9 mouse cellular contexts compared by ENCODE assay signal in genomic region chr6:140924319-140924981, GRCm38 (mm10).
DNase-seq lines count a peak whose midpoint lies in the region; ATAC-seq and TF ChIP-seq lines count a peak whose summit lies in the region.
"Had no signal": no experiment of that assay in that cellular context is flagged by ENCODE, and none has a peak within 500 bp of the region (broad histone marks: within the 10 kb centered on the region; RNA-seq: fewer than 3 reads in every experiment).

No protein-coding gene starts in this region.

- no peak overlapping the region for H3K9ac ChIP-seq in forebrain, embryonic 16.5 days (replicated peaks; ENCODE audit: low read depth, low read length)
- no peak overlapping the region for H3K9ac ChIP-seq in limb, embryonic 14.5 days (ENCODE audit: low read depth, low read length, severe bottlenecking)
- H3K9ac ChIP-seq in neural tube, embryonic 12.5 days = no peak overlapping the region
- H3K9ac ChIP-seq: limb, embryonic 13.5 days had no signal

- no peaks in the 10 kb centered on the region for H3K27me3 ChIP-seq in forebrain, embryonic 16.5 days (replicated peaks; ENCODE audit: control insufficient read depth, insufficient read depth, low read length)
- no peaks in the 10 kb centered on the region for H3K27me3 ChIP-seq in kidney, adult 2 months (replicated peaks; ENCODE audit: control insufficient read depth, insufficient read depth, low read length)
- no peaks in the 10 kb centered on the region for H3K27me3 ChIP-seq in limb, embryonic 14.5 days (ENCODE audit: control insufficient read depth, insufficient read depth, low read length)
- H3K27me3 ChIP-seq in neural tube, embryonic 12.5 days (replicated peaks) = no peaks in the 10 kb centered on the region
- H3K27me3 ChIP-seq: limb, embryonic 13.5 days had no signal

- no peaks in the 10 kb centered on the region for H3K9me3 ChIP-seq in forebrain, embryonic 16.5 days (ENCODE audit: control insufficient read depth, low read length)
- H3K9me3 ChIP-seq in limb, embryonic 14.5 days (ENCODE audit: control insufficient read depth, low read length) = no peaks in the 10 kb centered on the region
- no peaks in the 10 kb centered on the region for H3K9me3 ChIP-seq in neural tube, embryonic 12.5 days
- H3K9me3 ChIP-seq: limb, embryonic 13.5 days had no signal

- ATAC-seq in forebrain, embryonic 16.5 days = peak; percentile 75; the same call in 1 of the 2 replicates
- no peak for ATAC-seq in limb, embryonic 14.5 days (ENCODE audit: low FRiP score, low read depth)
- ATAC-seq in neural tube, embryonic 12.5 days (ENCODE audit: low FRiP score, low read depth) = peak; percentile 57; the same call in 1 of the 2 replicates
- ATAC-seq in megakaryocyte-erythroid progenitor cell, adult 5-6 weeks (replicated peaks; ENCODE audit: low FRiP score, low TSS enrichment, poor library complexity, severe bottlenecking) = no peak

- 46% methylated on average over 12 of the region's 12 CpGs for WGBS in forebrain, embryonic 16.5 days
- 49% methylated on average over 12 of the region's 12 CpGs for WGBS in kidney, adult 2 months
- 62% methylated on average over 12 of the region's 12 CpGs for WGBS in limb, embryonic 14.5 days
- WGBS in neural tube, embryonic 12.5 days = 57% methylated on average over 12 of the region's 12 CpGs

- H3K4me1 ChIP-seq in forebrain, embryonic 16.5 days (replicated peaks; ENCODE audit: control insufficient read depth, insufficient read depth, low read length) = peaks cover 3% of the 10 kb centered on the region
- H3K4me1 ChIP-seq in kidney, adult 2 months (ENCODE audit: control insufficient read depth, insufficient read depth, low read length) = no peaks in the 10 kb centered on the region
- no peaks in the 10 kb centered on the region for H3K4me1 ChIP-seq in limb, embryonic 14.5 days (ENCODE audit: control insufficient read depth, insufficient read depth, low read length)
- no peaks in the 10 kb centered on the region for H3K4me1 ChIP-seq in neural tube, embryonic 12.5 days
- H3K4me1 ChIP-seq: limb, embryonic 13.5 days had no signal

- no peak overlapping the region for H3K4me3 ChIP-seq in forebrain, embryonic 16.5 days (replicated peaks; ENCODE audit: low read length)
- no peak overlapping the region for H3K4me3 ChIP-seq in kidney, adult 2 months (ENCODE audit: insufficient read depth, low read depth, low read length)
- no peak overlapping the region for H3K4me3 ChIP-seq in limb, embryonic 14.5 days (replicated peaks; ENCODE audit: low read length)
- H3K4me3 ChIP-seq in neural tube, embryonic 12.5 days = no peak overlapping the region
- H3K4me3 ChIP-seq: limb, embryonic 13.5 days had no signal

- no peak overlapping the region for H3K4me2 ChIP-seq in forebrain, embryonic 16.5 days (ENCODE audit: low read length)
- no peak overlapping the region for H3K4me2 ChIP-seq in limb, embryonic 14.5 days (replicated peaks; ENCODE audit: low read depth, low read length, severe bottlenecking)
- no peak overlapping the region for H3K4me2 ChIP-seq in neural tube, embryonic 12.5 days (replicated peaks)
- H3K4me2 ChIP-seq: limb, embryonic 13.5 days had no signal

- peak; percentile 33 for TF ChIP-seq CTCF in kidney, adult 2 months (conservative IDR thresholded peaks at IDR 0.05; ENCODE audit: insufficient read depth, insufficient read length, low read depth, low read length)

- H3K27ac ChIP-seq in forebrain, embryonic 16.5 days (ENCODE audit: low read length) = no peak overlapping the region
- no peak overlapping the region for H3K27ac ChIP-seq in kidney, adult 2 months (ENCODE audit: insufficient read depth, low read depth, low read length)
- no peak overlapping the region for H3K27ac ChIP-seq in limb, embryonic 14.5 days (replicated peaks; ENCODE audit: low read depth, low read length)
- no peak overlapping the region for H3K27ac ChIP-seq in neural tube, embryonic 12.5 days
- H3K27ac ChIP-seq: limb, embryonic 13.5 days had no signal

- peak; percentile 29 for DNase-seq in ovary, postnatal 14 days (ENCODE audit: low spot score)
- DNase-seq in ovary, adult 18-20 months (ENCODE audit: low spot score) = no peak
- DNase-seq in cerebellum, adult 11-12 months = peak; percentile 18
- DNase-seq in kidney, adult 2 months = peak; percentile 45
- peak; percentile 52 for DNase-seq in limb, embryonic 14.5 days (ENCODE audit: low spot score)

- H3K36me3 ChIP-seq in forebrain, embryonic 16.5 days (ENCODE audit: control insufficient read depth, insufficient read depth) = no peaks in the 10 kb centered on the region
- no peaks in the 10 kb centered on the region for H3K36me3 ChIP-seq in kidney, adult 2 months (ENCODE audit: control insufficient read depth, insufficient read depth, low read length)
- no peaks in the 10 kb centered on the region for H3K36me3 ChIP-seq in limb, embryonic 14.5 days (ENCODE audit: control insufficient read depth, insufficient read depth, low read length)
- H3K36me3 ChIP-seq in neural tube, embryonic 12.5 days = no peaks in the 10 kb centered on the region
- H3K36me3 ChIP-seq: limb, embryonic 13.5 days had no signal

- no peak for TF ChIP-seq POLR2A in kidney, adult 2 months (IDR thresholded peaks at IDR 0.05; ENCODE audit: low read depth, low read length)
- no peak for TF ChIP-seq POLR2A in limb, embryonic 14.5 days (IDR thresholded peaks at IDR 0.05; ENCODE audit: borderline replicate concordance, extremely low read depth, insufficient read depth, insufficient read length)

Comparison
In these comparisons a context has a peak if more than half of its experiments do, and no peak if none do; other contexts are left out.
1. ATAC-seq: peak in forebrain, embryonic 16.5 days (single experiment) and neural tube, embryonic 12.5 days (single experiment); none in limb, embryonic 14.5 days (single experiment) and megakaryocyte-erythroid progenitor cell, adult 5-6 weeks (single experiment).